Mouse (Mus musculus): ENCODE results near the gene Pclo. TPM values are rescaled to one million over a fixed set of nuclear protein-coding genes. Genes with fewer than 3 reads are reported as not detected.

Gene Pclo
- polyA plus RNA-seq, 1 experiment, result 0.72 TPM

DNA sequence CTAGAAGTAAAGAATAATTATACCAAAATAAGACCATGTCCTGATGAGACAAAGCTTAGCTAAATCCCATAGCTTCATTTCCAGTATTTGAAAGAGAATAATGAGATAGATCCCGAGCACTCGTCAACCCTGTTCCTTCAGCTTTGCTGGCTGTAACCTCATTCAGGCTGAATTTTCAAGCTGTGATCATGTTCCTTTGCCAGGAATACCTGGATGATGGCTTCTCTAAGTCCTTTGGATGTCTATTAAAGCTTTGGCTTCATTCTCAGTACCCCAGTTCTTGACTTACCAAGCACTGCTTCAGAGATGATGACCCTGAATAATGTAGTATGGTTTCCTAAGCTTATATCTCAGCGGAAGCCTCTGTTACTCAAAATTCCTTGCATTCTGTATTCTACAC, 131.1 kb downstream of the Pclo start:
- Histone ChIP-seq H3K4me1 (ENCODE audit: control insufficient read depth, insufficient read depth, low read length) (no peaks in the 10 kb centered on the region), H3K27me3 (ENCODE audit: control insufficient read depth, insufficient read depth, low read length, poor library complexity, severe bottlenecking) (no peaks in the 10 kb centered on the region), H3K9me3 (replicated peaks; ENCODE audit: control insufficient read depth, insufficient read depth, low read length, poor library complexity, severe bottlenecking) (no peaks in the 10 kb centered on the region), H3K4me3 (ENCODE audit: low read depth, low read length) (no peak overlapping the region), H3K9ac (ENCODE audit: low read depth, poor library complexity, severe bottlenecking) (no peak overlapping the region), H3K36me3 (ENCODE audit: control insufficient read depth, insufficient read depth, low read length, poor library complexity, severe bottlenecking) (no peaks in the 10 kb centered on the region), H3K27ac (ENCODE audit: insufficient read depth, low read length) (no peak overlapping the region)
- TF ChIP-seq CTCF (IDR thresholded peaks at IDR 0.05; ENCODE audit: low read depth, low read length) (no peak), POLR2A (IDR thresholded peaks at IDR 0.05; ENCODE audit: insufficient read depth, low read length) (no peak), EP300 (IDR thresholded peaks at IDR 0.05; ENCODE audit: insufficient read depth, low read depth, low read length) (no peak)

DNA sequence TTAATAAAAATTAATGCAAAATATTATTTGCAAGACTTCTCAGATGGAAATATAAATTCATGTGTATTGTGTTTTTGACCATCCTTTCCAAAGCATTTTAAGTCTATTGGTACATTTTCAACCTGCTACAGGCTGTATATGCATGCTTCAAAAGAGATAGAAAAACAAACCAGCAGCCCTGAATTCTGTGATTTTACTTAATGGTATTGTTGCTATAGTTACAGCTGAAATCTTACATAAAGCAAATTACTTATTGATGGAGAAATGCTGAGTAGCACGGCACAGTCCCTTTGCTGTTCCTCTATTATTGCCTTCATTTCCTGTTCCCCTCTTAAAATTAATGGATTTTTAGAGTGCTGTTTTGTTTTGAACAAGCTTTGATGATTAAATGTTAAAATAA, 145.9 kb downstream of the Pclo start:
- Histone ChIP-seq H3K36me3 (ENCODE audit: control insufficient read depth, insufficient read depth, low read length, poor library complexity, severe bottlenecking) (no peaks in the 10 kb centered on the region), H3K9me3 (replicated peaks; ENCODE audit: control insufficient read depth, insufficient read depth, low read length, poor library complexity, severe bottlenecking) (no peaks in the 10 kb centered on the region), H3K4me1 (ENCODE audit: control insufficient read depth, insufficient read depth, low read length) (no peaks in the 10 kb centered on the region), H3K27ac (ENCODE audit: insufficient read depth, low read length) (no peak overlapping the region), H3K9ac (ENCODE audit: low read depth, poor library complexity, severe bottlenecking) (no peak overlapping the region), H3K27me3 (ENCODE audit: control insufficient read depth, insufficient read depth, low read length, poor library complexity, severe bottlenecking) (no peaks in the 10 kb centered on the region), H3K4me3 (ENCODE audit: low read depth, low read length) (no peak overlapping the region)
- TF ChIP-seq CTCF (IDR thresholded peaks at IDR 0.05; ENCODE audit: low read depth, low read length) (no peak), POLR2A (IDR thresholded peaks at IDR 0.05; ENCODE audit: insufficient read depth, low read length) (no peak), EP300 (IDR thresholded peaks at IDR 0.05; ENCODE audit: insufficient read depth, low read depth, low read length) (no peak)

DNA sequence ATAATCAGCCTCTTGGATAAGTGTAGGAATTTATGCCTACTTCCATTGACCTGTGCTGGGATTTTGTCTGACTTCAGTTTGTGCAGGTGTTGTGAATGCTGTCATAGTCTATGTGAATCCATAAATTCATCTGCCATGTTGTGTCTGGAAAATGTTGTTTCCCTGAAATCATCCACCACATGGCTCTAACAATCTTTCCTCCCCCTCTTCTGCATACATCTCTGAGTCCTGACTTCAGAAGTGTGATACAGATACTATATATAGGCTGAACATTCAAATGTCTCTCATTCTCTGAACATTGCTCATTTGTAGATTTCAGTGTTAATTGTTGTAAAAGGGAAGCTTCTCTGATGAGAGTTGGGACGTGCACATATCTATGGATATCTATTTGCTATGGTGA, 147.5 kb downstream of the Pclo start:
- no peaks in the 10 kb centered on the region for H3K9me3 ChIP-seq (replicated peaks; ENCODE audit: control insufficient read depth, insufficient read depth, low read length, poor library complexity, severe bottlenecking)
- TF ChIP-seq CTCF (IDR thresholded peaks at IDR 0.05; ENCODE audit: low read depth, low read length) (no peak), EP300 (IDR thresholded peaks at IDR 0.05; ENCODE audit: insufficient read depth, low read depth, low read length) (no peak)
- no peaks in the 10 kb centered on the region for H3K4me1 ChIP-seq (ENCODE audit: control insufficient read depth, insufficient read depth, low read length)
- H3K36me3 ChIP-seq (ENCODE audit: control insufficient read depth, insufficient read depth, low read length, poor library complexity, severe bottlenecking), result no peaks in the 10 kb centered on the region
- H3K4me3 ChIP-seq (ENCODE audit: low read depth, low read length), result no peak overlapping the region
- H3K27me3 ChIP-seq (ENCODE audit: control insufficient read depth, insufficient read depth, low read length, poor library complexity, severe bottlenecking), result no peaks in the 10 kb centered on the region
- H3K27ac ChIP-seq (ENCODE audit: insufficient read depth, low read length), result no peak overlapping the region
- no peak overlapping the region for H3K9ac ChIP-seq (ENCODE audit: low read depth, poor library complexity, severe bottlenecking)

DNA sequence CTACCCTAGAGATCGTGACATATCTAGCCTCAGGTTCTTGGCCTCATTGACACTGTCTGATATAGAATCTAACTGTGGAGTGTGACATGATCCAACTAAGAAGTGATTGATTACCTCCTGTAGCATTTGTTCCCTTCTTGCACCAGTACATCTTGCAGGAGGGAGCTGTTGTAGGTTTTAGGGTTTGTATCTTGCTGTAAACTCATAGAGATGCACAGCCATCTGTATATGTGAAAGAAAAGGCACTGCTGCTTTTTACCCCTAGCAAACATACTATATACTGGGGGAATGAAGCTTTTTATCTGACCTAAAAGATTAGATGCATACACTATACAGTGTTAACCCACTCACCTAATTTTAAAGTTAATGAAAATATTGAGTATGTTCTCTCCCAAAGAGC, 147.9 kb downstream of the Pclo start:
- no peak overlapping the region for H3K9ac ChIP-seq (ENCODE audit: low read depth, poor library complexity, severe bottlenecking)
- H3K9me3 ChIP-seq (replicated peaks; ENCODE audit: control insufficient read depth, insufficient read depth, low read length, poor library complexity, severe bottlenecking), result no peaks in the 10 kb centered on the region
- H3K27me3 ChIP-seq (ENCODE audit: control insufficient read depth, insufficient read depth, low read length, poor library complexity, severe bottlenecking), result no peaks in the 10 kb centered on the region
- no peaks in the 10 kb centered on the region for H3K4me1 ChIP-seq (ENCODE audit: control insufficient read depth, insufficient read depth, low read length)
- TF ChIP-seq CTCF (IDR thresholded peaks at IDR 0.05; ENCODE audit: low read depth, low read length) (no peak), EP300 (IDR thresholded peaks at IDR 0.05; ENCODE audit: insufficient read depth, low read depth, low read length) (no peak), POLR2A (IDR thresholded peaks at IDR 0.05; ENCODE audit: insufficient read depth, low read length) (no peak)
- H3K4me3 ChIP-seq (ENCODE audit: low read depth, low read length), result no peak overlapping the region
- no peaks in the 10 kb centered on the region for H3K36me3 ChIP-seq (ENCODE audit: control insufficient read depth, insufficient read depth, low read length, poor library complexity, severe bottlenecking)
- H3K27ac ChIP-seq (ENCODE audit: insufficient read depth, low read length), result no peak overlapping the region

DNA sequence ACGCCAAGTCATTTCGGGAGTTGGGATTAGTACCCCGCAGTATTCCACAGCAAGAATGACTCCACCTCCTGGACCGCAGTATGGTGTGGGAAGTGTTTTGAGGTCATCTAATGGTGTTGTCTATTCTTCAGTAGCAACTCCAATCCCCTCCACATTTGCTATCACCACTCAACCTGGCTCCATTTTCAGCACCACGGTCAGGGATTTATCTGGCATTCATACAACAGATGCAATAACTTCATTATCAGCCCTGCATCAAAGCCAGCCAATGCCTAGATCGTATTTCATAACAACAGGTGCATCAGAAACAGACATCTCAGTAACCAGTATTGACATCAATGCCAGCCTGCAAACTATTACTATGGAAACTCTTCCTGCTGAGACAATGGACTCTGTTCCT, 165.7 kb downstream of the Pclo start:
- H3K27ac ChIP-seq (ENCODE audit: insufficient read depth, low read length), result no peak overlapping the region
- TF ChIP-seq CTCF (IDR thresholded peaks at IDR 0.05; ENCODE audit: low read depth, low read length), result no peak
- no peak for TF ChIP-seq EP300 (IDR thresholded peaks at IDR 0.05; ENCODE audit: insufficient read depth, low read depth, low read length)
- TF ChIP-seq POLR2A (IDR thresholded peaks at IDR 0.05; ENCODE audit: insufficient read depth, low read length), result no peak
- no peaks in the 10 kb centered on the region for H3K27me3 ChIP-seq (ENCODE audit: control insufficient read depth, insufficient read depth, low read length, poor library complexity, severe bottlenecking)

DNA sequence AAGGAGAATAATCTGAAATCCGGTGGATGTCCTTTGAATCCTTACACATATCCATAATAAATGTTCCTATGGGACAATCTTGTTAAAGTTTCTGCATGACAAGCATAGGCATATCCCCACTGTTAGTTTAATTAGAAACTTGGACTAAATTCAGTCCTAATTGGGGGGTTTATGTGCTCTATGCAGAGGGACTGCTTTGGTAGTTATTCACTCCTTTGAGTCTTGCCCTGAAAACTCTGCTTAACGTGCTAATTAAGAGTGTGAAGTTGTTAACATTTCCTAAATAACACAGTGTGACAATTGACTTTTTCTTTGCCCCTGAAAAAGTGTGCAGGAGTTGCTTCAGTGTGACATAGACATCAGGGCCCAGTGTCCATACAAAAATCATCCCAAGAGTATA, 177.3 kb downstream of the Pclo start:
- Histone ChIP-seq H3K36me3 (ENCODE audit: control insufficient read depth, insufficient read depth, low read length, poor library complexity, severe bottlenecking) (no peaks in the 10 kb centered on the region), H3K27ac (ENCODE audit: insufficient read depth, low read length) (no peak overlapping the region), H3K9ac (ENCODE audit: low read depth, poor library complexity, severe bottlenecking) (no peak overlapping the region), H3K9me3 (replicated peaks; ENCODE audit: control insufficient read depth, insufficient read depth, low read length, poor library complexity, severe bottlenecking) (0 out of 2 replicates have a peak, but pooled peaks cover 3% of the 10 kb centered on the region), H3K4me3 (ENCODE audit: low read depth, low read length) (no peak overlapping the region), H3K27me3 (ENCODE audit: control insufficient read depth, insufficient read depth, low read length, poor library complexity, severe bottlenecking) (no peaks in the 10 kb centered on the region), H3K4me1 (ENCODE audit: control insufficient read depth, insufficient read depth, low read length) (no peaks in the 10 kb centered on the region)
- TF ChIP-seq POLR2A (IDR thresholded peaks at IDR 0.05; ENCODE audit: insufficient read depth, low read length) (no peak), EP300 (IDR thresholded peaks at IDR 0.05; ENCODE audit: insufficient read depth, low read depth, low read length) (no peak), CTCF (IDR thresholded peaks at IDR 0.05; ENCODE audit: low read depth, low read length) (no peak)

More for the DNA sequence above, 165.7 kb downstream of the Pclo start:
- Histone ChIP-seq H3K9ac (ENCODE audit: low read depth, poor library complexity, severe bottlenecking) (no peak overlapping the region), H3K4me1 (ENCODE audit: control insufficient read depth, insufficient read depth, low read length) (no peaks in the 10 kb centered on the region), H3K36me3 (ENCODE audit: control insufficient read depth, insufficient read depth, low read length, poor library complexity, severe bottlenecking) (no peaks in the 10 kb centered on the region), H3K4me3 (ENCODE audit: low read depth, low read length) (no peak overlapping the region), H3K9me3 (replicated peaks; ENCODE audit: control insufficient read depth, insufficient read depth, low read length, poor library complexity, severe bottlenecking) (no peaks in the 10 kb centered on the region)

Data from ES-Bruce4 (cell line).